Mouse (Mus musculus): ENCODE measurements around the gene Olfr211. TPM values are rescaled to one million over a fixed set of nuclear protein-coding genes. Genes with fewer than 3 reads are reported as not detected.

The Olfr211 gene
- polyA plus RNA-seq (2012; rRNA removed), result not detected in 2 replicates

DNA sequence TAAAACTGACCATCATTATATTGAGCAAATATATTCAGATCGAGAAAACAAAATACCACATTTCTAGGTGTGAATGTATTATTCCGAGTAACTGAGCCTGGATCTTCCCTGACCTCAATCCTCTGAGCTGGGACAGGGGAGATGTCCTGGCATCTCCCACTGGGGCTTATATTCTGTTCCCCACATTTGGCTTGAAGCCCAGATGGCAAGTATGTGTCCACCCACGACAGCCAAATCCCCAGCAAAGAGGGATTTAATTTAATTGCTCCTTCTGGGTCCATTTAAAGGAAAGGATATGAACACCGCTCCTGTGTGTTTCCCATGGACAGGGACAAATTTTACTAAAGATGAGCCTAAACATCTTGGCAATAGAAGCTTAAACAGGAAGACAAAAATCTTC lies at the start of gene Olfr211:
Olfr211 (plus strand) TSS at position 301 of the 400 bp plus-strand sequence.
- peak; percentile 16 for DNase-seq (ENCODE audit: low read depth)
- TF ChIP-seq POLR2A (IDR thresholded peaks at IDR 0.05; ENCODE audit: borderline replicate concordance, extremely low read depth, insufficient read depth, insufficient read length, poor library complexity, severe bottlenecking) (no peak), CTCF (IDR thresholded peaks at IDR 0.05; ENCODE audit: borderline replicate concordance, extremely low read depth, insufficient read depth, insufficient read length) (no peak)

DNA sequence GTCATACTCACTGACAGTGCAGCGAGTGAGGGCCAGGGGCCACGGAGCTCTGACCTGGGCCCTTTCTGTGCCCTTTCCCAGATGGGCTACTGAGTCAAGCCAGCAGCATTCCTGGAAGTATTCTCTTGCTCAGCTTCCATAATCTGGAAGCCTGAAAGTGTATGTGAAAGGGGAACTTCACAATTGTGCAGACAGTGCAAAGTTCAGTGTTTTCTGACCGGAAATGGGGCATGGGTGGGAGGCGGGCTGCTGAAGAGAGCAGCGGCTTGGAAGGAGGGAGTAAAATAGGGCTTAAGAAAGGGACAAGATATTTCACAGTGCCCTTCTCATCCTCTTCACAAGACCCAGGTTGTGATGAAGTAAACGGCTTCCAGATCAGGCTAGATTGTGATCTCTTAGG lies 49.4 kb upstream of the Olfr211 start:
- no peak for TF ChIP-seq POLR2A (IDR thresholded peaks at IDR 0.05; ENCODE audit: borderline replicate concordance, extremely low read depth, insufficient read depth, insufficient read length, poor library complexity, severe bottlenecking)
- TF ChIP-seq CTCF (IDR thresholded peaks at IDR 0.05; ENCODE audit: borderline replicate concordance, extremely low read depth, insufficient read depth, insufficient read length), result no peak
- DNase-seq (ENCODE audit: low read depth), result no peak

DNA sequence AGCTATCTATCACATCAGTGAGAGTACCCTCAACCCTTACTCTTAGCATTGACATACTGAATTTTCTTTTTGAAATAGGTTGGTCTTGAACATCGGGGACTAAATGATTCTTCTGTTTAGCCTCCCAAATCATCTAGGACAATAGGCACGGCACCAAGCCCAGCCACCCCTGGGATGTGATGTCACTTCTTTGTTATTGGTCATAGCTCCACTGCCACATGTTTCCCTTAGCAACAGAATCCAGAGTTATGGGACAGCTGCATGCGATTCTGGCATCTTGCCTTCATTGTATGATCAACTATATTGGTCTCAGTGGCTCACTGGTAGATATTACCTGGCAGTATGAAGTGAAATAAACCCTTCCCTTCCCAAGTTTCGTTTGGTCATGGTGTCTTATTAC lies 48.4 kb upstream of the Olfr211 start:
- no peak for TF ChIP-seq POLR2A (IDR thresholded peaks at IDR 0.05; ENCODE audit: borderline replicate concordance, extremely low read depth, insufficient read depth, insufficient read length, poor library complexity, severe bottlenecking)
- no peak for TF ChIP-seq CTCF (IDR thresholded peaks at IDR 0.05; ENCODE audit: borderline replicate concordance, extremely low read depth, insufficient read depth, insufficient read length)
- DNase-seq (ENCODE audit: low read depth), result no peak

DNA sequence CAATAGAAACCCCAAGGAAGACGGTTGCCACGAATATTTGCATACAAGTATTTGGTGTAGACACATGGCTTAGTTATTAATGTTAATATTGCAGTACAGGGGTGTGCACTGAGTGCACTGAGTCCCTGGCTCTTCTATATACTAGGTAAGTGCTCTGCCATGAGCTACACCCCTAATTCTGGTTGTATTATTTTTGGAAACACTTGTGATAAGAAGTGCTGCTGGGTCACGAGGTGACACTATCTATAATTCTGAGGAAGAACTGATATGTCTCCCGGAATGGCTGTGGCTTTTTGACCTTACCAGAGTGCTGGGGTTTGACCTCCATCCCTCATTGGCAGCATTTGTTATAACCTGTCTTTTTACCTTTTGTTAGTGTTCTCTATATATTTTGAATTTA lies 48.0 kb upstream of the Olfr211 start:
- no peak for TF ChIP-seq POLR2A (IDR thresholded peaks at IDR 0.05; ENCODE audit: borderline replicate concordance, extremely low read depth, insufficient read depth, insufficient read length, poor library complexity, severe bottlenecking)
- no peak for TF ChIP-seq CTCF (IDR thresholded peaks at IDR 0.05; ENCODE audit: borderline replicate concordance, extremely low read depth, insufficient read depth, insufficient read length)
- no peak for DNase-seq (ENCODE audit: low read depth)

DNA sequence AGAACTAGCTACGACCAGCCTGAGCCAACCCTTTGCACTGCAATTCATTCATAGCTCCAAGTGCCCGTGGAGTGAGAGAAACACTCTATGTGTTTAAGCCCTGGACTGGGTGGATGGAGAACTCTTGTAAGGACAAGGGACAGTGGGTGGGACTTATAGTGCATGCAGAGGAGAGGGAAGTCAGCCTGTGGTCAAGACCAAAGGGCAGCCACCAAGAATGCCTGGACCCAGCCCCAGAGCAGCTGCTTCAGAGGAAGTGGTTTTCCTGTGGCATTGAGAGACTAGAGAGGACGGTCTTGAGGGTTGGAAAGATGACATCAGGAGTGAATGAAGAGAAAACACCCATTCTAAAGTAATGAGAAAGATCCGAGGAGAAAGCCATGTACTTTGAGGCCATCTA lies 33.1 kb upstream of the Olfr211 start:
- TF ChIP-seq POLR2A (IDR thresholded peaks at IDR 0.05; ENCODE audit: borderline replicate concordance, extremely low read depth, insufficient read depth, insufficient read length, poor library complexity, severe bottlenecking) (no peak), CTCF (IDR thresholded peaks at IDR 0.05; ENCODE audit: borderline replicate concordance, extremely low read depth, insufficient read depth, insufficient read length) (no peak)
- no peak for DNase-seq (ENCODE audit: low read depth)

DNA sequence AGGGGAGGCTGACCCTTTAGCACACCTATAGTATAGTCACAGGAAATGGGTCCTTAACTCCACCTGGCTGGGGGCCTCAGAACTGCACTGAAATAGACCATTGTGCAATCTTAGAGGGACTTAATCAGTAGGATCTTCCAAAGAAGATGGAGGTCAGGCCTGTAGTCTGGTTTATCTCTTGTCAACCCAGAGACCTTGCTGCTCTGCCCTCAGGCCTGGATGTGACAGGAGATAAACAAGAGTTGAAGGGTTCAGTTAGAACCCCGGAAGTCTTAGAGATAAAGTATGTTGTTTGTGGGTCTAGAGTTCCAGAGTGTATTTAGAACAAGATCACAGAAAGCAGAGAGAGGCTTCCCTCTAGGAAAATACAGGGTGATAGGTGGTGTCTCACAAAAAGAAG lies 32.4 kb upstream of the Olfr211 start:
- TF ChIP-seq POLR2A (IDR thresholded peaks at IDR 0.05; ENCODE audit: borderline replicate concordance, extremely low read depth, insufficient read depth, insufficient read length, poor library complexity, severe bottlenecking), result no peak
- TF ChIP-seq CTCF (IDR thresholded peaks at IDR 0.05; ENCODE audit: borderline replicate concordance, extremely low read depth, insufficient read depth, insufficient read length), result no peak
- no peak for DNase-seq (ENCODE audit: low read depth)

DNA sequence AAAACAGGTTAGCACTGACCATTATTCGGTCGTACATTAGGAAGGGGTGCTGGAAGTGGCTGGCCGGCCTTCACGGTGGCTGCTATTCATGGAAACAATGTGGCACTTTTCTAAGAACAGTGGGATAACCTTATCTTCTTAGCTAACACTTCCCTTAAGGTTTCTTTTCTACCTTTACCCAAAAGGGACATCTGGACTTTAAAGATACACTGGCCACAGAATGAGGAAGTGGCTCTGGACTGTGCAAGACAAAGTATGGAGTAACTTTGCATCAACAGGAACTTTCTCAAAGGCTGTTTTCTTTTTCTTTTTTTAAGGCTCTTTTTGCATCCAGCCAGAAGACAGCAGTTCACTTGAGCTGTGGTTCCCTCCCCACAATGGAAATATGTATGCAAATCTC lies 30.2 kb upstream of the Olfr211 start:
- TF ChIP-seq POLR2A (IDR thresholded peaks at IDR 0.05; ENCODE audit: borderline replicate concordance, extremely low read depth, insufficient read depth, insufficient read length, poor library complexity, severe bottlenecking) (no peak), CTCF (IDR thresholded peaks at IDR 0.05; ENCODE audit: borderline replicate concordance, extremely low read depth, insufficient read depth, insufficient read length) (no peak)
- no peak for DNase-seq (ENCODE audit: low read depth)

DNA sequence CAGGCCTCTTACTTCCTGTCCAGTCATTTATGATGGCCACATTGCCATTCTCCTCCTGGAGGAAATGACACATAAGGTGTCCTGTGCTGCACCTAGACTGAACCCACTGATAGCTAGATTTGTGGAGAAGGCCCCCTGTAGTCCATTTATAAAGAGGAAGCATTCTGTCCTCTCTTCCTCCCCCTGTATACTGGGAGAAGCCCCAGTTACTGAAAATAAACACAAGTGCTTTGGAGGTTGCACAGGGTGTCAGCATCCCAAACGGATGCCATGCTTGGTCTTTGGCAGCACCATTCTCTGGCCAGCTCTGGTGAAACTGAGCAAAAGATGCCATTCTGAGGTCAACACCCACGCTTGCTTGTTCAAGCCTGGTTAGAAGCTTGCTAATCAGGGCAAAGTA lies 29.7 kb upstream of the Olfr211 start:
- TF ChIP-seq POLR2A (IDR thresholded peaks at IDR 0.05; ENCODE audit: borderline replicate concordance, extremely low read depth, insufficient read depth, insufficient read length, poor library complexity, severe bottlenecking) (no peak), CTCF (IDR thresholded peaks at IDR 0.05; ENCODE audit: borderline replicate concordance, extremely low read depth, insufficient read depth, insufficient read length) (no peak)

DNA sequence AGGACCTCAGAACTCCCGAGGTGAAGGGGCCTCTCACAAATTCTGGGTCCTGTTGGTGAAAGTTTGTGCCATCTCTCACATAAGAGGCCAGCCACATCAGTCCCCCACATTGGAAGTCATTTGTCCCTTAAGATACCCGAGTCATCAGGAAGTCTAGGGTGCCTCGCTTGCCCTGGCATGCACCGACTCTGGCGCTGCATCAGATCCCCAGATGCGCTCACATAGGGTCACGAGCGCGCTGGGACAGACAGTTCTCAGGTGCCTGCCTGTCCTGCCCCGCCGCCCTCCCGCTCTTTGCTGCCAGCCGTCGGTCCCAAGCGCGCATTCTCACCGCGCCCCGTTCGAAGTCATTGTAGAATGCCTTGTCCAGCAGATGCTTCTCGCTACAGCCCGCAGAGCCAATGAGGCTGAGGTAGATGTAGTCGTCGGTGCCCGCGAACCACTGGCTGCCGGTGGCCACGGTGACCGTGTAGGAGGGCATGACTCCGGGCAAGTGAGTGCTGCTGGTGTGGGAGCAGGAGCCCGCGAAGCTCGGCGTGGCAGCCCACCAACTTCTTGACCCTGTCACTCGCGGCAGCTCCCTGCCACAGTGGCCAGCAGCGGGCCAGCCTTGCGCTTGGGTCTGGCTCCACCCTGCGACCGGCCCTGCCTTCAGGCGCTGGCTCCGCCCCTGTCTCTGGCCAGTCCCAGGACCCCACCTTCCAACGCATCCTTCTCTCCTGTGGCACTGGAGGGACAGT lies 28.2 kb upstream of the Olfr211 start, which contains the start of gene Alox5:
Alox5 (minus strand) TSS at position 635 of the 740 bp plus-strand sequence.
- TF ChIP-seq POLR2A (IDR thresholded peaks at IDR 0.05; ENCODE audit: borderline replicate concordance, extremely low read depth, insufficient read depth, insufficient read length, poor library complexity, severe bottlenecking) (no peak), CTCF (IDR thresholded peaks at IDR 0.05; ENCODE audit: borderline replicate concordance, extremely low read depth, insufficient read depth, insufficient read length) (0 out of 2 replicates have a peak, but pooled peaks have one; percentile 0)
- peak; percentile 9 for DNase-seq (ENCODE audit: low read depth)

More for the DNA sequence above, 29.7 kb upstream of the Olfr211 start:
- DNase-seq (ENCODE audit: low read depth), result no peak

DNA sequence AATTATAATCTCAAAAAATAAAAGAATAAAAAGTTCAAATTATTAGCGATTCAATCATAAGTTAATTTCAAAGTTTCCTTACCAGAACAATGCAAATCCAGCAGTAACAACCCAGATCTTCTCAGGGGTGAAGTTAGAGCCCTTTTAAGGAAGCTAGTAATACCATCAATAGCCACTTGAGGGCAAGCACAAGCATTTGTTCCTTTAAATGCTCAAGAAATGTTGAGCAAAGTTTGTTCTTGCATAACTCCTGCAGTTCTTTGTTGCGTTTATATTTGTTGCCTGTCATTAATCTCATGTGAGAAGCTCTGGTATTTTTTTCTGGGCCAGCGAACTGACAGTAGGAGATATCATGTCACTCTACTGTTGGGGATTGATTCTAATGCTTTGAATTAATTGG lies 20.8 kb upstream of the Olfr211 start:
- peak; percentile 34 for DNase-seq (ENCODE audit: low read depth)
- no peak for TF ChIP-seq POLR2A (IDR thresholded peaks at IDR 0.05; ENCODE audit: borderline replicate concordance, extremely low read depth, insufficient read depth, insufficient read length, poor library complexity, severe bottlenecking)
- peak; percentile 20; the same call in 1 of the 2 replicates for TF ChIP-seq CTCF (IDR thresholded peaks at IDR 0.05; ENCODE audit: borderline replicate concordance, extremely low read depth, insufficient read depth, insufficient read length)

DNA sequence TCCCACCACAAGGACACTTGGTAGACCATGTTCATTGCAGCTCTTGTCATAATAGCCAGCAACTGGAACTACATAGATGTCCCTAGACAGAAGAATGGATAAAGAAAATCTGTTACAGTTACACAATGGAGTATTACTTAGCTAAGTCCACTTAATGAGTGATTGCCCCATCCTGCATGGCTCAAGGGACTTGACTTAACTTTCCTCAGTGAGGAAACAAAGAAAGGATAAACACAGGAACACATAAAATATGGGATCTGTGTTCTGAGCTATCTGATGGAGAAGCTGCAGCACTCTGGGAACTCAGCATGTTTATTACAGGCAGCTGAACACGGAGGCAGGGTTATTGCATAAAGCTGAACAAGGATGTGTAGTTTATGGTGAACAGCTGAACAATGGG lies 3.8 kb upstream of the Olfr211 start:
- TF ChIP-seq POLR2A (IDR thresholded peaks at IDR 0.05; ENCODE audit: borderline replicate concordance, extremely low read depth, insufficient read depth, insufficient read length, poor library complexity, severe bottlenecking), result no peak
- TF ChIP-seq CTCF (IDR thresholded peaks at IDR 0.05; ENCODE audit: borderline replicate concordance, extremely low read depth, insufficient read depth, insufficient read length), result no peak
- DNase-seq (ENCODE audit: low read depth), result no peak

DNA sequence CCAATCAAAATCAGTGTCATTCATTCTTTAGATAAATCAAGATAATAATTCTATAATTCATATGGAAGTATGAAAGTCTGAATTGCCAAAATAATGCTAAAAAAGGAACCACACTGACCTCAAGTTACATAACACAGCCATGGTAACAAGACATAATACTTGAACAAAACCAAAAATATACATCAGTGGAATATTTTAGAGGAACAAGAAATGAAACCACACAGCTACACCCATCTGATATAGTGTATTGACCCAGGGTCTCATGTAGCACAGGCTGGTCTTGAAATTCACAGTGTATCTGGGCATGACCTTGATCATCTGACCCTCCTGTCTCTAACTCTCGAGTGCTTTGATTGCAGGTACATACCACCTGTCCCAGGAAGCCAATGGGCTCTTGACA lies 2.1 kb upstream of the Olfr211 start:
- DNase-seq (ENCODE audit: low read depth), result no peak
- no peak for TF ChIP-seq POLR2A (IDR thresholded peaks at IDR 0.05; ENCODE audit: borderline replicate concordance, extremely low read depth, insufficient read depth, insufficient read length, poor library complexity, severe bottlenecking)
- TF ChIP-seq CTCF (IDR thresholded peaks at IDR 0.05; ENCODE audit: borderline replicate concordance, extremely low read depth, insufficient read depth, insufficient read length), result no peak
